Mouse (Mus musculus) heart, postnatal 0 days (tissue): ENCODE results near the gene Pianp. TPM values are rescaled to one million over a fixed set of nuclear protein-coding genes. Genes with fewer than 3 reads are reported as not detected.
A peak's percentile ranks its signal among the peaks of the same experiment; 100 is the strongest.

Source experiments
- ATAC-seq: fragments of 200-750 bp; cut with Nextera tagmentation; 2 replicates; pipeline ENCODE4 v1.8.0; 2017; ENCODE audit warnings: low read depth, moderate number of reproducible peaks, moderate library complexity; ENCODE audit not compliant: insufficient read depth
- DNase-seq: peaks from one replicate; pipeline ENCODE4 v3.0.0-alpha.2; 2016; ENCODE audit warnings: low spot score
- H3K27ac ChIP-seq: fragments of 300-500 bp; sonication (generic); 2 replicates; pipeline ENCODE4 v1.5.1; 2014; ENCODE audit warnings: low read depth, mild to moderate bottlenecking
- H3K27me3 ChIP-seq: fragments of 300-500 bp; sonication (generic); 2 replicates; pipeline ENCODE4 v1.6.1; 2014; ENCODE audit warnings: low read length, mixed read lengths; ENCODE audit not compliant: control insufficient read depth, insufficient read depth
- H3K36me3 ChIP-seq: fragments of 300-500 bp; sonication (generic); replicated peaks from 2 replicates; pipeline ENCODE4 v1.6.1; 2014; ENCODE audit warnings: low read length, mixed read lengths; ENCODE audit not compliant: control insufficient read depth, insufficient read depth
- H3K4me1 ChIP-seq: fragments of 300-500 bp; sonication (generic); 2 replicates; pipeline ENCODE4 v1.6.1; 2014; ENCODE audit warnings: antibody characterized with exemption; ENCODE audit not compliant: control insufficient read depth, insufficient read depth
- H3K4me2 ChIP-seq: fragments of 300-500 bp; sonication (generic); 2 replicates; pipeline ENCODE4 v1.6.1; 2014; ENCODE audit warnings: low read depth, mild to moderate bottlenecking, low read length, moderate library complexity
- H3K4me3 ChIP-seq: fragments of 300-500 bp; sonication (generic); 2 replicates; pipeline ENCODE4 v1.5.1; 2014; ENCODE audit warnings: low read depth, low read length
- H3K9ac ChIP-seq: fragments of 300-500 bp; sonication (generic); replicated peaks from 2 replicates; pipeline ENCODE4 v1.6.1; 2014; ENCODE audit warnings: low read depth, low read length, mixed read lengths
- H3K9me3 ChIP-seq: fragments of 300-500 bp; sonication (generic); replicated peaks from 2 replicates; pipeline ENCODE4 v1.6.1; 2016; ENCODE audit warnings: low read length; ENCODE audit not compliant: control insufficient read depth
- CTCF ChIP-seq: IDR thresholded peaks from 2 replicates; pipeline ENCODE4 v1.5.1; 2016; ENCODE audit warnings: antibody characterized with exemption, control low read depth, low read depth
- EP300 ChIP-seq: IDR thresholded peaks from 2 replicates; pipeline ENCODE4 v1.6.1; 2016; ENCODE audit warnings: antibody characterized with exemption, low read depth
- WGBS: fragments of 180-500 bp; shearing (Covaris S2); extraction: QIAGEN DNeasy Blood & Tissue Kit; methylation state at CpG from one replicate; pipeline ENCODE4 v1.1.7; 2014; 5-methylcytosine and 5-hydroxymethylcytosine counted together
- polyA plus RNA-seq: library from polyadenylated mRNA; unstranded; fragments of >200 nt; fragmentation: Nextera tagmentation; extraction: Ambion mirVana; gene quantifications from 2 replicates; pipeline ENCODE4 v1.2.1, GENCODE M21; 2015
- total RNA-seq: library from RNA; depleted of rRNA; stranded (reverse); fragments of >200 nt; gene quantifications from 2 replicates; pipeline ENCODE4 v1.2.3, GENCODE M21; 2014; ENCODE audit warnings: low replicate concordance

Pianp gene
- total and polyA plus RNA-seq, 2 experiments from 2014 or later: 0.37 TPM; not detected in 1

GRCm38 (mm10) chr6:124961021-124961420 is 35.5 kb upstream of the Pianp start:
- TF ChIP-seq EP300 (no peak), CTCF (no peak)
- H3K9me3 ChIP-seq: no peaks in the 10 kb centered on the region
- H3K36me3 ChIP-seq: peaks cover 47% of the 10 kb centered on the region
- H3K27me3 ChIP-seq: no peaks in the 10 kb centered on the region
- no peak overlapping the region for H3K4me3 ChIP-seq
- H3K9ac ChIP-seq: no peak overlapping the region
- no peak overlapping the region for H3K4me2 ChIP-seq
- no peak overlapping the region for H3K27ac ChIP-seq
- WGBS: 91% methylated on average over 12 of the region's 12 CpGs
- DNase-seq: no peak
- ATAC-seq: no peak
- peaks cover 11% of the 10 kb centered on the region for H3K4me1 ChIP-seq

GRCm38 (mm10) chr6:124964638-124965037 is 31.9 kb upstream of the Pianp start:
- Histone ChIP-seq H3K9ac (peak overlapping the region; percentile 68), H3K36me3 (peaks cover 20% of the 10 kb centered on the region), H3K4me3 (peak overlapping the region; percentile 69), H3K27ac (peak overlapping the region; percentile 87), H3K4me1 (peaks cover 13% of the 10 kb centered on the region), H3K9me3 (no peaks in the 10 kb centered on the region), H3K27me3 (no peaks in the 10 kb centered on the region), H3K4me2 (peak overlapping the region; percentile 77)
- 36% methylated on average over 16 of the region's 16 CpGs for WGBS
- DNase-seq: no peak
- ATAC-seq: no peak
- TF ChIP-seq CTCF (peak; percentile 4; the same call in 1 of the 2 replicates), EP300 (no peak)

- Histone ChIP-seq H3K27me3 (no peaks in the 10 kb centered on the region), H3K9ac (peak within 1 kb of the TSS; percentile 68), H3K9me3 (no peaks in the 10 kb centered on the region), H3K36me3 (peaks cover 15% of the 10 kb centered on the region), H3K4me3 (peak within 1 kb of the TSS; percentile 69), H3K4me2 (peak within 1 kb of the TSS; percentile 77), H3K4me1 (peaks cover 13% of the 10 kb centered on the region), H3K27ac (peak within 1 kb of the TSS; percentile 87)
- WGBS: under 1% methylated on average over 68 of the region's 68 CpGs
- TF ChIP-seq EP300 (peak; percentile 90), CTCF (peak; percentile 3; the same call in 1 of the 2 replicates)
- ATAC-seq (peak; percentile 94), DNase-seq (peak; percentile 93)
Observed at GRCm38 (mm10) chr6:124965088-124965719, 31.3 kb upstream of the Pianp start, which contains the start of gene Cops7a. Gene Cops7a, minus strand, starts transcription at chr6:124965538.

DNA sequence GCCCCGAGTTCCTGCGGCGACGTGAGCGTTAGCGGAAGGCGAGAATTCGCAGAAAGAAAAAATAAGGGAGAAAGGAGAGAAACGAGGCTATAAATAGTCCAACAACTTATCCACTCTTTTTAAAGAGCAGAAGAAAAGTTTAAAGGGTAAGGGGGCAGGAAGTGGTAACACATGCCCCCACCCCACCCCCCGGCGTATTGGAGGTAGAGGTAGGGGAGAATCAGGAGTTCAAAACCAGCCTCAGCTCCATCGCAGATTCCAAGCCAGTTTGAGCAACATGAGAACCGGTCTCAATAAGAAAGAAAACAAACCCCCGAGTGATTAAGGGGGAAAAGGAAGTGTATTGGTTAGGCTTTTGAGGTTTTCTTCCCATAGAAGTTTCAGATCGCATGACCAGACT is 30.7 kb upstream of the Pianp start:
- 10% methylated on average over 15 of the region's 15 CpGs for WGBS
- Histone ChIP-seq H3K4me2 (peak overlapping the region; percentile 77), H3K9me3 (no peaks in the 10 kb centered on the region), H3K36me3 (peaks cover 11% of the 10 kb centered on the region), H3K27me3 (no peaks in the 10 kb centered on the region), H3K27ac (peak overlapping the region; percentile 87), H3K4me1 (peaks cover 13% of the 10 kb centered on the region), H3K4me3 (peak overlapping the region; percentile 69), H3K9ac (peak overlapping the region; percentile 68)
- DNase-seq (peak; percentile 7), ATAC-seq (no peak)
- TF ChIP-seq CTCF (no peak), EP300 (no peak)

GRCm38 (mm10) chr6:124966466-124967118 is 29.9 kb upstream of the Pianp start:
- Histone ChIP-seq H3K36me3 (0 out of 2 replicates have a peak, but pooled peaks cover 6% of the 10 kb centered on the region), H3K9ac (no peak overlapping the region), H3K27me3 (no peaks in the 10 kb centered on the region), H3K9me3 (no peaks in the 10 kb centered on the region), H3K27ac (no peak overlapping the region), H3K4me2 (peak overlapping the region; percentile 77; the same call in 1 of the 2 replicates), H3K4me1 (peaks cover 13% of the 10 kb centered on the region), H3K4me3 (peak overlapping the region; percentile 69; the same call in 1 of the 2 replicates)
- no peak for TF ChIP-seq EP300
- peak; percentile 25; the same call in 1 of the 2 replicates for TF ChIP-seq CTCF
- DNase-seq (no peak), ATAC-seq (no peak)
- WGBS: 97% methylated on average over 7 of the region's 7 CpGs
